Mouse (Mus musculus) stomach, embryonic 15.5 days (tissue): ENCODE measurements around the gene Rps17. TPM values are rescaled to one million over a fixed set of nuclear protein-coding genes. Genes with fewer than 3 reads are reported as not detected.
A peak's percentile ranks its signal among the peaks of the same experiment; 100 is the strongest.

Experiments
- ATAC-seq: fragments of 200-750 bp; cut with Nextera tagmentation; 2 replicates; pipeline ENCODE4 v1.8.0; 2017; ENCODE audit warnings: low read depth, moderate number of reproducible peaks, moderate TSS enrichment; ENCODE audit not compliant: insufficient read depth, low FRiP score
- H3K27ac ChIP-seq: fragments of 300-500 bp; sonication (generic); 2 replicates; pipeline ENCODE4 v1.5.1; 2015; ENCODE audit warnings: mild to moderate bottlenecking, inconsistent platforms
- H3K27me3 ChIP-seq: fragments of 300-500 bp; sonication (generic); replicated peaks from 2 replicates; pipeline ENCODE4 v1.6.1; 2015; ENCODE audit warnings: inconsistent platforms
- H3K36me3 ChIP-seq: fragments of 300-500 bp; sonication (generic); 2 replicates; pipeline ENCODE4 v1.6.1; 2015; ENCODE audit warnings: inconsistent platforms
- H3K4me1 ChIP-seq: fragments of 300-500 bp; sonication (generic); 2 replicates; pipeline ENCODE4 v1.6.1; 2015; ENCODE audit warnings: inconsistent platforms
- H3K4me2 ChIP-seq: fragments of 300-500 bp; sonication (generic); 2 replicates; pipeline ENCODE4 v1.6.1; 2015; ENCODE audit warnings: mild to moderate bottlenecking, inconsistent platforms
- H3K4me3 ChIP-seq: fragments of 300-500 bp; sonication (generic); replicated peaks from 2 replicates; pipeline ENCODE4 v1.5.1; 2015; ENCODE audit warnings: inconsistent platforms
- H3K9ac ChIP-seq: fragments of 300-500 bp; sonication (generic); 2 replicates; pipeline ENCODE4 v1.6.1; 2015; ENCODE audit warnings: inconsistent platforms
- H3K9me3 ChIP-seq: fragments of 300-500 bp; sonication (generic); 2 replicates; pipeline ENCODE4 v1.6.1; 2016; ENCODE audit warnings: inconsistent platforms
- WGBS: fragments of 180-500 bp; shearing (Covaris S2); methylation state at CpG from one replicate; pipeline ENCODE4 v1.1.7; 2015; 5-methylcytosine and 5-hydroxymethylcytosine counted together
- polyA plus RNA-seq: library from polyadenylated mRNA; unstranded; fragments of >200 nt; fragmentation: Nextera tagmentation; extraction: Ambion mirVana; gene quantifications from 2 replicates; pipeline ENCODE4 v1.2.1, GENCODE M21; 2015

Gene Rps17
- polyA plus RNA-seq, 1 experiment from 2014 or later = 1,116 TPM

DNA sequence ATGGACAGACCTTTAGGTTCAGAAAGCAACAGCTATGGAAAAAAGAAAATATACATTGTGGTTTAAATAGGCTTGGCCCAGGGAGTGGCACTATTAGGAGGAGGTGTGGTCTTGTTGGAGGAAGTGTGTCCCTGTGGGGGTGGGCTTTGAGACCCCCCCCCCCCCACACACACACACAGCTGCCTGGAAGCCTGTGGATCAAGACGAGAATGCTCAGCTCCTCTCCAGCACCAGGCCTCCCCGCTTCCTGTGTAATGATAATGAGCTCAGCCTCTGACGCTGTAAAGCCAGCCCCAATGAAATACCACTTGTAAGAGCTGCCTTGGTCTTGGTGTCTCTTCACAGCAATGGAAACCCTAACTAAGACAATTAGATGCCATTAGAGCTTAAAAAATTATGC lies 14.3 kb downstream of the Rps17 start:
- H3K36me3 ChIP-seq = peaks cover 12% of the 10 kb centered on the region; the same call in 1 of the 2 replicates

DNA sequence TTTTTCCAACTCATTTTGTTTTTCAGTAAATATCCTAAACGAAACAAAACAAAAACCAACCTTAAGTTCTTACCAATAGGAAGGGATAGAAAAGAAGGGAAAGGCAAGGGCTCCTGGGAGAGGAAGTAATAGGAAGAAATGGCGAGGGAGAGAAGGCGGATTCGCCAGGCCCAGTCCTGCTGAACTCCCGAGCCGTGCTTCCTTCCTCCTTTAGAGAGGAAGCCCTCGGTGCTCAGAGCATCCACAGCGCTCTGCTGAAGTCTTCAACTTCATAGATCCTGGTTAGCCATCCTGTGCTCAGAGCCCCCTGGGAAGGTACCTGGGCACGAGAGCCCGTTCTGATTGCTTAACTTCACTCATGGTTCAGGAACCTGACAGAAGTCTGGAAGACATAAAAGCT lies 17.4 kb downstream of the Rps17 start:
- Histone ChIP-seq H3K9ac (no peak overlapping the region), H3K4me3 (no peak overlapping the region), H3K4me2 (no peak overlapping the region), H3K27me3 (no peaks in the 10 kb centered on the region), H3K27ac (no peak overlapping the region), H3K9me3 (no peaks in the 10 kb centered on the region), H3K4me1 (no peaks in the 10 kb centered on the region), H3K36me3 (peaks cover 12% of the 10 kb centered on the region; the same call in 1 of the 2 replicates)
- 81% methylated on average over 10 of the region's 10 CpGs for WGBS
- ATAC-seq = no peak

More for the DNA sequence above, 14.3 kb downstream of the Rps17 start:
- Histone ChIP-seq H3K9ac (no peak overlapping the region), H3K27ac (no peak overlapping the region), H3K9me3 (no peaks in the 10 kb centered on the region), H3K4me3 (no peak overlapping the region), H3K4me2 (no peak overlapping the region), H3K4me1 (no peaks in the 10 kb centered on the region), H3K27me3 (no peaks in the 10 kb centered on the region)
- no peak for ATAC-seq
- WGBS = 27% methylated on average over 3 of the region's 3 CpGs

DNA sequence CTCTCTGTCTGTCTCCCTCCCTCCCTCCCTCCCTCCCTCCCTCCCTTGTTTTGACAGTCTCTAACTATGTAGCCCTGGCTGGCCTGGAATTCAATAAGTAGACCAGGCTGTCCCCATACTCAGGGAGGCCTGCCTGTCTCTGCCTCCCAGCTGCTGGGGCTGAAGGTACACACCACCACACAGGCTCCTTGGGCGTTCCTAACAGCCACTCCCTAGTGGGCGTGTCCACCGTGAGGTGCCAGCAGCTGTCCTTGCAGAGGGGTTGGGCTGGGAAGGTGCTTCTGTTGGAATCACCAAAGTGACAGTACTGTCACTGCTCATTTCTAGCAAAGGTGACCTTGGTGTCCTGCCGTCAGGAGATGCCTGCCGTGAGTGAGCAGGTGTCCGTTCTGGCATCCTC lies 18.2 kb downstream of the Rps17 start:
- H3K27ac ChIP-seq = no peak overlapping the region
- no peaks in the 10 kb centered on the region for H3K4me1 ChIP-seq
- H3K4me2 ChIP-seq = no peak overlapping the region
- ATAC-seq = no peak
- H3K27me3 ChIP-seq = no peaks in the 10 kb centered on the region
- no peak overlapping the region for H3K4me3 ChIP-seq
- H3K36me3 ChIP-seq = peaks cover 12% of the 10 kb centered on the region; the same call in 1 of the 2 replicates
- WGBS = 71% methylated on average over 6 of the region's 6 CpGs
- H3K9ac ChIP-seq = no peak overlapping the region
- no peaks in the 10 kb centered on the region for H3K9me3 ChIP-seq

DNA sequence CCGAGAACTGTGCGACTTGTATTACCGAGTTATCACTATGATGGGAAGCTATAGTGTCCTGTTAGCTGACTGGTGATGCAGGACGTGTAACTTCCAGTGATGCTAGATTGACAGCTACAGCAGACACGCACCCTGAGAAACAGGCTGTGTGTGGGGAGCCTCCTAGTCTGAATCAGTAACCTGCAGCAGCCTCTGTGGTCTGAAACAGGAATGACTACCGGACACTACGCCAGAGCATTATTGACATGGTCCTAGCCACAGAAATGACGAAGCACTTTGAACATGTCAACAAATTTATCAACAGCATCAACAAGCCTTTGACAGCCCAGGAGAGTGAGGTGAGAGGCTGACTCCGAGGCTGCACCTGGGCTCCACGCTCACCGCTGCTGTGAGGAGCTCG lies 19.0 kb downstream of the Rps17 start:
- no peaks in the 10 kb centered on the region for H3K4me1 ChIP-seq
- no peaks in the 10 kb centered on the region for H3K27me3 ChIP-seq
- H3K4me3 ChIP-seq = no peak overlapping the region
- peaks cover 12% of the 10 kb centered on the region; the same call in 1 of the 2 replicates for H3K36me3 ChIP-seq
- no peak overlapping the region for H3K4me2 ChIP-seq
- no peaks in the 10 kb centered on the region for H3K9me3 ChIP-seq
- 68% methylated on average over 12 of the region's 12 CpGs for WGBS
- ATAC-seq = no peak
- no peak overlapping the region for H3K27ac ChIP-seq
- no peak overlapping the region for H3K9ac ChIP-seq

DNA sequence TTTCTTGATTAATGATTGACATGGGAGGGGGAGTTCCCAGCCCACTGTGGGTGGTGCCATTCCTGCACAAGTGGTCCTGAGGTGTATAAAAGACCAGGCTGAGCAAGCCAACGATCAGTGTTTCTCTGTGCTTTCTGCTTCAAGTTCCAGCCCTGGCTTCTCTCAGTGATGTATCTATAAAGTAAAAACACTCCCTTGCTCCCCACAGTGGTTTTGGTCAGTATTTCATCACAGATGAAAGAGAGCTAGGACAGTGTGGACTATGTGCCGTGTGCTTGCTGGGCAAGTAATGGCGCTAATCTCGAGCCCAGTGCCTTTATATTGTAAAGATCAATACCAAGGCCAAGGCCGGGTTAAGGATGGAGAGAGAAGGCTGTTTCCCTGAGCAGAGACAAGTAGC lies 23.3 kb downstream of the Rps17 start:
- Histone ChIP-seq H3K9ac (no peak overlapping the region), H3K27ac (no peak overlapping the region), H3K4me1 (no peaks in the 10 kb centered on the region), H3K4me2 (no peak overlapping the region), H3K4me3 (no peak overlapping the region), H3K36me3 (no peaks in the 10 kb centered on the region), H3K9me3 (no peaks in the 10 kb centered on the region), H3K27me3 (no peaks in the 10 kb centered on the region)
- ATAC-seq = 0 out of 2 replicates have a peak, but pooled peaks have one; percentile 27
- 68% methylated on average over 5 of the region's 5 CpGs for WGBS

DNA sequence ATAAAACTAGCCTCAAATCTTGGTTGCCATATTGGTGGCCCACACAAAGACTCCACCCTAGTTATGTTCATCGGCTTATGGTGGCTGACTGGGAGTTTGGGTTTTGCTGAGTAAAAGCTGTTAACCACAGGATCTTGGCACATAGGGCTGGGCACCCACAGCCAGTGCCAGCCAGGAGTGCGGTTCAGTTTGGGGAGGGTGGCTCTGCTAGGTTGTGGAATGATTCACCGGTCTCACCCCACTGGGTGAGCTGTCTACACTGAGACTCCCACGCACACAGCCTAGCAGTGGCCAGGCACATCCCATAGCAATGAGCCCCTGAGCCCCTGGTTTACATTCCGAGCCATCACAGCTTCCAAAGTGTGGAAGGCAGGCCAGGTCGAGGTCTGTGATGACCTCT lies 25.3 kb downstream of the Rps17 start:
- Histone ChIP-seq H3K9ac (no peak overlapping the region), H3K36me3 (no peaks in the 10 kb centered on the region), H3K4me1 (no peaks in the 10 kb centered on the region), H3K9me3 (no peaks in the 10 kb centered on the region), H3K27ac (no peak overlapping the region), H3K27me3 (no peaks in the 10 kb centered on the region), H3K4me3 (no peak overlapping the region), H3K4me2 (no peak overlapping the region)
- 76% methylated on average over 6 of the region's 6 CpGs for WGBS
- no peak for ATAC-seq

DNA sequence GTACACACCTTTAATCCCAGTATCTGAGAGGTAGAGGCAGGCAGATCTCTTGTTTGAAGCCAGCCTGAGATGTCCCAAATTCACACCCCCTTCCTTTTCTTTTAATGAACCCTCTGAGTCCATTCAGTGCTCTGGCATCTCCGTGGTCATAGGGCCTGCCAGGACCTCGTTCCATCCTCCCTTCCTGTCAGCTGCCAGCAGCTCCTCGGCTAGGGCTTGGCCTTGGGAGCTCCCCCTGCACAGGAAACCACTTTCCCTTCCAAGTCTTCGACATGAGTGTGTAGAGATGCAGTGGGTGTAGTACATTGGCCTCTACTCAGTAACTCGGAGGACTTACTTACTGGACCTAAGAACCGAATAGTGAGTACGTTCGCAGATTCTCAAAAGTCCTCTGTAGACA lies 29.5 kb downstream of the Rps17 start:
- Histone ChIP-seq H3K9me3 (no peaks in the 10 kb centered on the region), H3K9ac (no peak overlapping the region), H3K27ac (no peak overlapping the region), H3K4me3 (no peak overlapping the region), H3K27me3 (no peaks in the 10 kb centered on the region), H3K4me2 (no peak overlapping the region), H3K36me3 (no peaks in the 10 kb centered on the region), H3K4me1 (no peaks in the 10 kb centered on the region)
- no peak for ATAC-seq
- 65% methylated on average over 8 of the region's 8 CpGs for WGBS

DNA sequence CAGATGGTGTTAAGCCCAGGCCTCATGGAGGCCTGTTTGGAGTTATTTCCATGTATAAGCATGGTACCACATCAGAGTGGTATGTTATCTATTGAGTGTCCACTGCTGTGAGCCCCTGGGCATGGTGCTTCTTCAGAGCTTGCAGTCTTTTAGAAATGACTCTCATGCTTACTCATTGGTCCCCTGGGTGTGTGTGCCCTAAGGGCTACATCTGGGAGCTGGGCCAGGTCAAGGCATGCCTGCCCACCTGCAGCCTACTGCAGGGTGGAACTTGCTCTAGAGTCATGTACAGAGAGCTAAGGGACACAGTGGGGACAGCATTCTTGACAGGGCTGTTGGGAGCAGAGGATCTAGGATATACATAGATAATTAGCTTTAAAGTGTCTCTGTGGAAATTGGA lies 33.5 kb downstream of the Rps17 start:
- Histone ChIP-seq H3K27me3 (no peaks in the 10 kb centered on the region), H3K4me3 (no peak overlapping the region), H3K9me3 (no peaks in the 10 kb centered on the region), H3K27ac (no peak overlapping the region), H3K4me2 (no peak overlapping the region), H3K4me1 (no peaks in the 10 kb centered on the region), H3K36me3 (no peaks in the 10 kb centered on the region), H3K9ac (no peak overlapping the region)
- no peak for ATAC-seq

DNA sequence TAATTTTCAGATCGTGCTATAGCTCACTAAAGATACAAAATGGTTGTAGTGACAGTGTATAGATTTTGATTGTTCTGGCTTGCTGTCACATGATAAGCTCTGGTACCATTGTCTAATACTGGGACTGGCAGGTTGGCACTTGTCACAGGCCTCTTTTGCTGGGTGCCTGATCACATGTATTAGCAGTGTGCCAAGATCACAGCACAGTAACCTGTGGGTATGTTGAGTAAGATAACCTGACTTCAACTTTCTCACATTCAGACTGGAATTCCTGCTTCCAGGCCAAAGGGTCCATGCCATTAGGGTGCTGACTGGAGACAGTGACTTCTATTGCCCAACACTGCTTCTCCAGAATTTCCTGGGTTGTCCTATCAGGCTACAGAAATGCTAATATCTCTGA lies 33.9 kb downstream of the Rps17 start:
- no peak overlapping the region for H3K4me3 ChIP-seq
- no peak overlapping the region for H3K4me2 ChIP-seq
- no peak overlapping the region for H3K9ac ChIP-seq
- 87% methylated on average over 1 of the region's 1 CpGs for WGBS
- ATAC-seq = no peak
- H3K27me3 ChIP-seq = no peaks in the 10 kb centered on the region
- no peaks in the 10 kb centered on the region for H3K4me1 ChIP-seq
- no peaks in the 10 kb centered on the region for H3K36me3 ChIP-seq
- no peak overlapping the region for H3K27ac ChIP-seq
- H3K9me3 ChIP-seq = no peaks in the 10 kb centered on the region

DNA sequence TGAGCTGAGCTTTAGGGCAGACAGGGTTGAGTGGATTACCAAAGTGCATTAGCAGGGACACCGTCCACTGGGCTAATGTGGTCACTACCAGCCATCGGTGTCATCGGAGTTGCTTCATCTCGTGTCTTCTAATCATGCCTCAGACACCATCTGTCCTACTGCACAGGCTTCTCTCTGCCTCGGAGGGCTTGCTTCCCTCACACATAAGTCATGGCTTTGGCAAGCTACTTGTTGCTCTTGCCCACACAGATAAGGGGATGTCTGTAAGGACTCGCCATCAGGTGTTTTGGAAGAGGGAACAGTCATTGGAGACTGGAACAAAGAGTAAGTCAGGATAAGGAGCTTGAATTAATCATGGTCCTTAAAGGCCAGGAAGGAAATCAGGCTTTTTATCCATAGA lies 35.8 kb downstream of the Rps17 start:
- Histone ChIP-seq H3K27ac (no peak overlapping the region), H3K9me3 (no peaks in the 10 kb centered on the region), H3K4me3 (no peak overlapping the region), H3K4me2 (no peak overlapping the region), H3K9ac (no peak overlapping the region), H3K4me1 (no peaks in the 10 kb centered on the region), H3K36me3 (no peaks in the 10 kb centered on the region), H3K27me3 (no peaks in the 10 kb centered on the region)
- no peak for ATAC-seq
- 87% methylated on average over 6 of the region's 6 CpGs for WGBS

DNA sequence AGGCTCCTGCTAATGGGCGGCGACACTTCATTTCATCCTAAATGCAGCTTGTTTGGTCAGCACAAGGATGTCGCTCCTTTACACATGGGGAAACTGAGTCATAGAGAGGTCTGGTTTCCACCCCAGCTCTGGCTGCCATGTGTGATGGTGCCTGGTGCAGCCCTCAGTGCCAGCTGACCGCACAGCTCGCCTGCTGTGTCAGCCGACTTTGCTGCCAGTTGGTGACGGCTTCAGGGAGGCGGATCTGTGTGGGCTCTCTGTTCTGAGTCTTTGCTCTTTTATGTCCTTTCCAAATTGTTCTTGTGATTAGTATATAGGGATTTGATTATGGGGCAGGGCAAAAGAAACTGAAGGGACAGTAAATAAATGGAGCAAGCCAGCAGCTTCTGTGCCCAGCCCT lies 37.3 kb downstream of the Rps17 start:
- no peaks in the 10 kb centered on the region for H3K4me1 ChIP-seq
- H3K27me3 ChIP-seq = no peaks in the 10 kb centered on the region
- H3K9ac ChIP-seq = no peak overlapping the region
- WGBS = 83% methylated on average over 8 of the region's 8 CpGs
- H3K27ac ChIP-seq = no peak overlapping the region
- no peak overlapping the region for H3K4me3 ChIP-seq
- H3K4me2 ChIP-seq = no peak overlapping the region
- ATAC-seq = no peak
- H3K9me3 ChIP-seq = no peaks in the 10 kb centered on the region
- no peaks in the 10 kb centered on the region for H3K36me3 ChIP-seq

DNA sequence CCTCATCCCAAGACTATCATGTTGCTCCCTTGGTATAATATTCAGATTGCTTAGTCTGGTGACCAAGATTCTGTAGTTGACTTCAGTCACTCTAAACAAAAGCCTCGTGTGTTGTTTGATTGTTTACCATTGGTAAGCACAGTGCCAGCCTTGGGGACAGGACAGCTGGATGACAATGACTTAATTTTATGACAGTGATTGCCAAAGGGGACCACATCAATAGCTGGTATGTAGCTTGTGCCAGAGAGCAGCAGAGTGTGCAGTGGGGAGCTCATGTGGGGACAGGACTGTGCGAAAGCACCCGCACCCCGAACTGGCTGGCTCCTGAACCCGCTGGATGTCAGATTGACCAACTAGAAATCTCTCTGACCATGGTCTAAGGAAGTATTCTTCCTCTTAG lies 40.4 kb downstream of the Rps17 start:
- Histone ChIP-seq H3K9ac (no peak overlapping the region), H3K9me3 (no peaks in the 10 kb centered on the region), H3K4me3 (no peak overlapping the region), H3K4me1 (no peaks in the 10 kb centered on the region), H3K27ac (no peak overlapping the region), H3K4me2 (no peak overlapping the region), H3K27me3 (no peaks in the 10 kb centered on the region), H3K36me3 (no peaks in the 10 kb centered on the region)
- ATAC-seq = no peak
- WGBS = 83% methylated on average over 5 of the region's 5 CpGs

DNA sequence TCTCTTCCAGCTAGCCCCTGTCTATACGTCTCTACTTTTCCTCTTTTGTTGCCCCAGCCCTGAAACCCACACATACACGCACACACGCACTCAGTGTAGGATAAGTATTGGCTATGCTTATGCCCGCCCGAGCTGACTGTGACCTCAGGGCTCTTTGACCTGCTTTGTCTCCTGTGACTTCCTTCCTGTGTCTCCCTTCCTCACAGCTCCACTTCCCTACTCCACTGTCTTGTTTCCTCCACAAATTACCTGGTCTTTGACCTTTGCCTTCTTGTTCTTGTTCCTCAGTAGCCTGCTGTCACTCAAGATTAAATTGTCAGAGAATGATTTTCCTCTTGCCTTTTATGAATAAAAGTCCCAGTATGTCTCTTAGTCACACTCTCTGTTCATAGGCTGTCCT lies 41.0 kb downstream of the Rps17 start:
- Histone ChIP-seq H3K4me3 (no peak overlapping the region), H3K4me1 (no peaks in the 10 kb centered on the region), H3K36me3 (no peaks in the 10 kb centered on the region), H3K9me3 (no peaks in the 10 kb centered on the region), H3K27me3 (no peaks in the 10 kb centered on the region), H3K4me2 (no peak overlapping the region), H3K27ac (no peak overlapping the region), H3K9ac (no peak overlapping the region)
- WGBS = 64% methylated on average over 5 of the region's 5 CpGs
- ATAC-seq = no peak
